Mouse (Mus musculus) E14TG2a.4 (cell line): ENCODE data around the gene Pip5k1c.

Experiments used
- CTCF ChIP-seq: conservative IDR thresholded peaks from 2 replicates; pipeline ENCODE4 v1.5.1; 2014; ENCODE audit warnings: low read length
- POU5F1 ChIP-seq: IDR thresholded peaks from 2 replicates; pipeline ENCODE4 v1.6.1; 2014; ENCODE audit warnings: low read length, borderline replicate concordance

DNA sequence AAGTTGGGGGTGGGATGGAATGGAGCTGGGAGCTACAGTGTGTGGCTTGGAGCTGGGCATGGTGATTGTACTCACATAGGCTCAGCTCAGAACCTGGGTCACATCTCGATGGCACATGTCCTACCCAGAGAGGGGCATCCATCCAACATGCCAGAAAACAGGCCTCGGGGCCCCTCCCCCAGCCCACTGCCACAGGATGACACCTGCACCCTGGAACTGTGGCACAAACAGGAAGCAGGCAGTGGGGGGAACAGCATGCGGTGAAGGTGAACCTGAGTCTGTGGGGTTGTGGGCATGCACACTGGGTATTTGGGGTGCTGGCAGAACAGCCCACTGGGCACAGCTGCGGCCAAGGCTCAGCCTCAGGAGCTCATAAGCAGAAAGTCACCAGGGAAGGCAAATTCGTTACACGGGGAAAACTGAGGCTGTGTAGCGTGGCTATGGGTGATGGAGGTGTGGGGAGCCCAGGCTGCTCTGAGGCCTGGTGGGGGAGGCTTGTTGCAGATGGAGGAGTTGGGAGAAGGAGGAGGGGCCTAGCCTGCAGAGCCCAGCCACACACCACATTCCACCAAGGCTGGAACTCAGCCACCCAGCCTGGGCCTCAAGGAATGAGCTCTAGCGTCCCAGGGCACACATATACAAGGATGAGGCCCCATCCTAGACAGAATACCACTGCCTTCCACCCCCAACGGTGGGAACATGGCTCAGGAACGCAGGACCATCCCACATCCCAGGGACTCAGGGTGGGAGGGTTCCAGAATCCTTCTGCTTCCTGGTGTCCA is 36.6 kb downstream of the Pip5k1c start:
- no peak for TF ChIP-seq POU5F1
- TF ChIP-seq CTCF: no peak
